Mouse (Mus musculus) heart, adult 2 months (tissue): ENCODE measurements around the gene Slc7a15. TPM values are rescaled to one million over a fixed set of nuclear protein-coding genes. Genes with fewer than 3 reads are reported as not detected.

ENCODE experiments used
- DNase-seq, 2 experiments: peaks; one replicate each; pipeline ENCODE4 v3.0.0; 2021
- H3K27ac ChIP-seq: fragments of 200-600 bp; 2 replicates; pipeline ENCODE4 v1.8.1; 2022
- H3K27me3 ChIP-seq: fragments of 200-500 bp; 2 replicates; pipeline ENCODE4 v1.6.1; 2012; ENCODE audit warnings: mild to moderate bottlenecking, low read length, inconsistent platforms, mixed read lengths; ENCODE audit not compliant: control insufficient read depth, insufficient read depth
- H3K36me3 ChIP-seq: fragments of 200-500 bp; 2 replicates; pipeline ENCODE4 v1.6.1; 2012; ENCODE audit warnings: low read length, inconsistent platforms; ENCODE audit not compliant: control insufficient read depth, insufficient read depth
- H3K4me1 ChIP-seq: fragments of 200-500 bp; 2 replicates; pipeline ENCODE4 v1.6.1; 2011; ENCODE audit warnings: low read length; ENCODE audit not compliant: control insufficient read depth, insufficient read depth
- H3K4me3 ChIP-seq: fragments of 200-600 bp; 2 replicates; pipeline ENCODE4 v1.8.1; 2022
- H3K79me2 ChIP-seq: fragments of 200-500 bp; replicated peaks from 2 replicates; pipeline ENCODE4 v1.6.1; 2012; ENCODE audit warnings: mild to moderate bottlenecking, inconsistent platforms, low read length, moderate library complexity, mixed read lengths; ENCODE audit not compliant: control insufficient read depth, insufficient read depth
- H3K9ac ChIP-seq: fragments of 200-500 bp; 2 replicates; pipeline ENCODE4 v1.6.1; 2012; ENCODE audit warnings: low read depth, mild to moderate bottlenecking, control low read depth, inconsistent platforms, low read length, mixed read lengths
- CTCF ChIP-seq: fragments of 200-600 bp; IDR thresholded peaks from 2 replicates; pipeline ENCODE4 v1.8.1; 2022; ENCODE audit warnings: antibody characterized with exemption, mild to moderate bottlenecking, moderate library complexity
- EP300 ChIP-seq: fragments of 200-500 bp; IDR thresholded peaks from 2 replicates; pipeline ENCODE4 v1.6.1; 2011; ENCODE audit warnings: low read depth, low read length, control low read depth; ENCODE audit not compliant: insufficient read depth
- POLR2A ChIP-seq: fragments of 200-500 bp; IDR thresholded peaks from 2 replicates; pipeline ENCODE4 v1.6.1; 2011; ENCODE audit warnings: mild to moderate bottlenecking, low read depth, low read length, control low read depth; ENCODE audit not compliant: insufficient read depth
- WGBS: fragments of 180-500 bp; shearing (Covaris S2); methylation state at CpG from one replicate; pipeline ENCODE4 v1.1.7; 2018; 5-methylcytosine and 5-hydroxymethylcytosine counted together
- intact Hi-C: fragments of 180-260 bp; cut with DNase I; formaldehyde crosslinking; loops from one replicate; pipeline ENCODE4 v1.15.1; 2025
- polyA plus RNA-seq: library from polyadenylated mRNA; depleted of rRNA; stranded (reverse); fragments of >200 nt; gene quantifications from 2 replicates; pipeline ENCODE4 v1.2.3, GENCODE M21; 2012
- total RNA-seq, 2 experiments: library from RNA; stranded (reverse); gene quantifications; 2 replicates each; pipeline ENCODE4 v1.2.3; 2021

Gene Slc7a15
- total and polyA plus RNA-seq, 3 experiments, result not detected

DNA sequence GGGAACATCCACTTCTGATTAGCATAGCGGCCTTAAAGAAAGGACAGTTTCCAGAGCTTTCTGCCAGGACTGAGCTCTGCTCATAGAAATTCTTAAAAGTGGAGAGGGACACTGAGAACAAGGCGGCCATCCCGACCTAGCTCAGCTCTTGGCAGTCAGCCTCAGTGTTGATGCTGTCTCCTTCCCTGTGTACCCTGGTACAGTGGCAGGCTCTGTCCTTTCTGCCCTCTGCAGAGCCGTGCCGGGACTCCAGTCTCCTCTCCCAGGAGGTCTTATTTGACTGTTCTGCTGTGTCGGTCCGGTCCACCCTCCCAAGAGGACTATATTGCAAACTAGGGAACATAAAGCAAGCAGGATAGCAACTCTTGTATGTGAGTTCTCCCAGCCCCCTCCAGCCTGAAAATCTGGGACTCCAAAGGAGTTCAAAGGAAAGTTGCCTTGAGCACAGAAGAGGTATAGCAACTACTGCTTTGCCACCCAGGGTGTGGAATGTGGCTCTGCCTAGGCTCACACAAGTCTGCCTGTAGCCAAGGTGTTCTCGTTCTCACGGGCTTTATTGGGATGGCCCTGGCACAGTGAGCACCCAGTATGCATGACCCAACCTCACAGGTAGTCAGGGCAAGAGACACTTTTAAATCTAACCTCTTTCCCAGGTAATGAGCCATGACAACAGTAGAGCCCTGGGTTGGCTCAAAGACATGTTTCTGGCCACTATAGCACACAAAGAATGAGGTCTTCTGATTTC, 62.5 kb downstream of the Slc7a15 start:
- H3K4me3 ChIP-seq, result no peak overlapping the region
- H3K27ac ChIP-seq, result no peak overlapping the region
- no peak overlapping the region for H3K9ac ChIP-seq
- no peaks in the 10 kb centered on the region for H3K4me1 ChIP-seq
- H3K36me3 ChIP-seq, result no peaks in the 10 kb centered on the region
- WGBS, result 49% methylated on average over 9 of the region's 9 CpGs
- H3K79me2 ChIP-seq, result no peaks in the 10 kb centered on the region
- intact Hi-C loops, result no loop called here
- H3K27me3 ChIP-seq, result no peaks in the 10 kb centered on the region
- TF ChIP-seq EP300, result no peak
- TF ChIP-seq CTCF, result no peak
- no peak for DNase-seq

GRCm38 (mm10) chr12:8535596-8535995, 63.3 kb downstream of the Slc7a15 start:
- 85% methylated on average over 7 of the region's 7 CpGs for WGBS
- Histone ChIP-seq H3K36me3 (no peaks in the 10 kb centered on the region), H3K4me1 (no peaks in the 10 kb centered on the region), H3K27me3 (no peaks in the 10 kb centered on the region), H3K27ac (no peak overlapping the region), H3K9ac (no peak overlapping the region), H3K79me2 (no peaks in the 10 kb centered on the region), H3K4me3 (no peak overlapping the region)
- no peak for DNase-seq
- intact Hi-C loops, result no loop called here
- TF ChIP-seq POLR2A, result no peak
- no peak for TF ChIP-seq EP300
- TF ChIP-seq CTCF, result no peak

DNA sequence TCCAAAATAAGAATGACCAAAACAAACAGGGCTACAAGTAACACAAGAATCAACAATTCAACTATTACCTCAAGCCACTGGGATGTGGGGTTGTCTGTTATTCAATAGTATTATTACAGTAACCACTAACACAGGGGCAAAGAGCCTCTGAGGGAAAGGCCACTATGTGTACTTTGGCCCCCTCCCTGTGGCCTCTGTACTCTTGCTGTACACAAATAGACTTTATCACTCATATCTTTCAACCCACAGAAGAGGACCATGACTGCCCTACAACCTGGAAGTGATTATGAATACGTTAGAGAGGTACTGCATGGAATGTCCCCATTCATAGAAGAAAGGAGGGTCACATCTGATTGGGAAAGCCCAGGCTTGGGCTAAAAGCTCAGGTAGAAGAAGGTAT, 64.0 kb downstream of the Slc7a15 start:
- 47% methylated on average over 1 of the region's 1 CpGs for WGBS
- no peaks in the 10 kb centered on the region for H3K4me1 ChIP-seq
- TF ChIP-seq POLR2A (no peak), CTCF (no peak), EP300 (no peak)
- H3K27ac ChIP-seq, result no peak overlapping the region
- no peaks in the 10 kb centered on the region for H3K36me3 ChIP-seq
- no peak for DNase-seq
- H3K79me2 ChIP-seq, result no peaks in the 10 kb centered on the region
- no peak overlapping the region for H3K4me3 ChIP-seq
- H3K9ac ChIP-seq, result no peak overlapping the region
- intact Hi-C loops, result no loop called here
- no peaks in the 10 kb centered on the region for H3K27me3 ChIP-seq

DNA sequence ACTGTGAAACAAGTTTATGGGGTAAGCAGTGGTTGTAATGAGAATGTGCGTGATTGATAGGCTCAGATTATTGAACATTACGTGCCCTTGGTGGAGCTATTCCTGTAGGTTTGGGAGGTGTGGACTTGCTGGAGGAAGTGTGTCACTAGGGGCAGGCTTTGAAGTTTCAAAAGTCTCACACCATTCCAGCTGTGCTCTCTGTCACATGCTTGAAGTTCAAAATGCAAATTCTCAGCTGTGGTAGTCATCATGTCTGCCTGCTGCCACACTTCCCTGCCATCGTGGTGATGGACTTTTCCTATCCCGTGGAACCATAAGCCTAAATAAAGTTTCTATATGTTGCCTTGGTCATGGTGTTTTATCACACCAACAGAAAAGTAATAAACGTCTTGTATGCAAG, 71.1 kb downstream of the Slc7a15 start:
- H3K4me3 ChIP-seq, result no peak overlapping the region
- H3K79me2 ChIP-seq, result no peaks in the 10 kb centered on the region
- intact Hi-C loops, result no loop called here
- no peak overlapping the region for H3K9ac ChIP-seq
- H3K27ac ChIP-seq, result no peak overlapping the region
- no peaks in the 10 kb centered on the region for H3K27me3 ChIP-seq
- TF ChIP-seq EP300, result no peak
- TF ChIP-seq CTCF, result no peak
- TF ChIP-seq POLR2A, result no peak
- H3K36me3 ChIP-seq, result no peaks in the 10 kb centered on the region
- H3K4me1 ChIP-seq, result no peaks in the 10 kb centered on the region
- no peak for DNase-seq
- 62% methylated on average over 5 of the region's 5 CpGs for WGBS

- WGBS, result 74% methylated on average over 1 of the region's 1 CpGs
- no peaks in the 10 kb centered on the region for H3K36me3 ChIP-seq
- no peak for TF ChIP-seq EP300
- TF ChIP-seq POLR2A, result no peak
- no peak for TF ChIP-seq CTCF
Observed at GRCm38 (mm10) chr12:8527175-8527574, 71.7 kb downstream of the Slc7a15 start.

GRCm38 (mm10) chr12:8524062-8524461, 74.8 kb downstream of the Slc7a15 start:
- H3K27ac ChIP-seq, result no peak overlapping the region
- no peaks in the 10 kb centered on the region for H3K27me3 ChIP-seq
- H3K4me3 ChIP-seq, result no peak overlapping the region
- peaks cover 7% of the 10 kb centered on the region for H3K4me1 ChIP-seq
- H3K9ac ChIP-seq, result no peak overlapping the region
- intact Hi-C loops, result no loop called here
- H3K36me3 ChIP-seq, result peaks cover 5% of the 10 kb centered on the region
- 72% methylated on average over 5 of the region's 5 CpGs for WGBS
- no peak for DNase-seq
- TF ChIP-seq EP300, result no peak
- H3K79me2 ChIP-seq, result no peaks in the 10 kb centered on the region

More at GRCm38 (mm10) chr12:8527175-8527574, 71.7 kb downstream of the Slc7a15 start:
- DNase-seq, result no peak
- H3K27ac ChIP-seq, result no peak overlapping the region
- H3K79me2 ChIP-seq, result no peaks in the 10 kb centered on the region
- intact Hi-C loops, result no loop called here
- H3K9ac ChIP-seq, result no peak overlapping the region
- H3K4me3 ChIP-seq, result no peak overlapping the region
- no peaks in the 10 kb centered on the region for H3K4me1 ChIP-seq
- no peaks in the 10 kb centered on the region for H3K27me3 ChIP-seq
